Mouse (Mus musculus) neural tube, embryonic 10.5 days (tissue): ENCODE data around the gene Sptbn4.

Source experiments
- DNase-seq: peaks from one replicate; pipeline ENCODE4 v3.0.0-alpha.2; 2017; ENCODE audit warnings: low spot score; ENCODE audit errors: extremely low spot score

Gene Sptbn4

DNA sequence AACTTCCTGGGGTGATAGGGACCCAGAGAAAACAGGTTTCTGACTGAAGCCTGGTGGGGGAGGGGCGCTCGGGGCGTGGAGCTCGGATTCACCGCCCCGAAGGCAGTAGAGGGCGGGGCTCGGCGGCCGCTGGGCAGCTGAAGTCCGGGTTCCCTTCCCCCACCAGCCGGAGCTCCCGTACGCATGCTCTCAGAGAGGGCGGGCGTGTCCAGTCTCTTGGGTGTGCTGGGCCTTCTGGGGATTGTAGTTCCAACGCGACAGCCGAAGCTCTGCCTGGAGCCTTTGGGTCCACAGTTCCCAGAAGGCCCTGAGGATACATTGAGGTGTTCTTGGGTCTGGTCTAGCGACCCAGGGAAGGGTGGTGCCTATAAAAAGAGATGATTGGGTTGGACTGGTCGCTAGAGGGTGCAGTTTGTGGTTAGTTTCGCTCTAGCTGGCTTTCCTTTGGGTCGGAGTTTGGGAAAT is 27.0 kb upstream of the Sptbn4 start:
- peak; percentile 94 for DNase-seq

DNA sequence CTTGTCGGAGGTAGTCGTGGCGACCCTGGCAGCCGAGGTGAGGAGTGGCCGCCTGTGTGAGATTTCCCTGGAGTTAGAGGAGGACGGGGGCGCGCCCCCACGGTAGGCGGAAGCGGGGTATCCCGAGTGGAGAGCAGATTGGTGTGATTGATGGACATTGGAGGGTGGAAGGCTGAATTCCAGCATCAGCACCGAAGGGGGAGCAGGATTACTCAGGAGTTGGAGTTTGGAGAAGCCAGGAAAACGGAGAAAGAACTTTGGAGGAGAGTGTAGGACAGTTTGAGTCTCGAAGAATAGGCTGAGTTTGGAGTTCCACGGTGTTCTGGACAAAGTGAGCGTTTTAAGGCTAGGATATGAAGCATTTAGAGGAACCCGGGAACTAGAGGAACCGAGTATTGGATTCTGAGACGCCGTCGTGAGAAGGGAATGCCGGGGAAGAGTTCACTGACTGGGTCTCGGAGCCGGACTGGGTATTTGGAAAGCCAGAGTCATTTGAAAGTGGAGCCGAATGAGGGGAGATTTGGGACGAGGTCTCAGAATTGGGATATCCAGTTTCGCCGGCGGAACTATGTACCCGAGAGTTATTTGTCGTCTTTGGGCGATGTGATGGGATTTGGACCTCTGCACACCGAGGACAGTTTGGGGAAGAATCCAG is 26.5 kb upstream of the Sptbn4 start:
- no peak for DNase-seq

DNA sequence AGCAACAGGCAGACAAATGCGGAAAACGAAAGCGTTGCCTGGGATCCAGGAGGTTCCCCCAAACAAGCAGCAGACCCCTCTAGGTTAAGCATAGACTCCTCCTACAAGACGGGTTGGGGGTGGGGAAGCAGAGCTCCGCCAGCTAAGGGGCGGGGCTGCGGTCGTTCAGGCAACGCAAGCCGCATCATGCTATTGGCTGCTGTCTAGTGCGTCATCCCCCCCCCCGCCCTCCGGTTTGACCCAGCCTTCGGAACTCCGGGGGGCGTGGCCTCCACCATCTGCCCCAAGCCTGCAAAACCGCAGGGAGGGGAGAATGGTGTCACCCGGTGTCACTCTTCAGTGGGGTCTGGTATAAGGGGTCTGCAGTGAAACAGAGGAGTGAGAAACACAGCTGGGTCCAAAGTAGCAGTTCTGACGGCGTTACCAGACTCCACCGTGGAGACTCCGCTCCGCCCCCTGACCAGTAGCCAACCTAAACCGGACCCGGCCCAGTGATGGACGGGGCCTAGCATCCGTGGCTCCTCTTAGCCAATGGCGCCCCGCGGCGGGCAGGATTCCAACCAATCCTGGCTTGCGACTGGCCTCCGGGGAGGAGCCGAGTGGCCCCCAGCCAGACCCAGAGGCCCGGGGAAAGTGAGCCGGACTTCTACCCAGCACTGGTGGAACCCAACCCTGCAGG is 25.8 kb upstream of the Sptbn4 start, which contains the start of gene Sertad3:
TSS of gene Sertad3 (plus strand) at position 613 of the 679 bp plus-strand sequence.
- peak; percentile 99 for DNase-seq

DNA sequence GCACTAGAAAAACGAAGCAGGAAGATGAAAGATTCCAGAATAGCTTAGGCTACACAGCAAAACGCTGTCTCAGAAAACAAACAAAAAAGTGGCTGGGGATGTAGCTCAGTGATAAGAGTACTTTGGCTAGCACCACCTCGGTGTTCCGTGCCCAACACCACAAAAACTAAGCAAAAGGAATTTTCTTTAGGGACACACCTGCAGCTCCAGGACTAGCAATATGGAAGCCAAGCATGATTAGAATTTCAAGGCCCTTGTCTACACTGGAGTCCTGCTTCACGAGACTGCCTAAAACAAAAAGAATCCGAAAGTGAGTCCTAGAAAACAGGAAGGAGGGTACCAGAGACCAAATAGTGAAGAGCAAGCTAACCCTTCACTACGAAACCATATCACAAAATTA is 25.1 kb upstream of the Sptbn4 start:
- DNase-seq = no peak

DNA sequence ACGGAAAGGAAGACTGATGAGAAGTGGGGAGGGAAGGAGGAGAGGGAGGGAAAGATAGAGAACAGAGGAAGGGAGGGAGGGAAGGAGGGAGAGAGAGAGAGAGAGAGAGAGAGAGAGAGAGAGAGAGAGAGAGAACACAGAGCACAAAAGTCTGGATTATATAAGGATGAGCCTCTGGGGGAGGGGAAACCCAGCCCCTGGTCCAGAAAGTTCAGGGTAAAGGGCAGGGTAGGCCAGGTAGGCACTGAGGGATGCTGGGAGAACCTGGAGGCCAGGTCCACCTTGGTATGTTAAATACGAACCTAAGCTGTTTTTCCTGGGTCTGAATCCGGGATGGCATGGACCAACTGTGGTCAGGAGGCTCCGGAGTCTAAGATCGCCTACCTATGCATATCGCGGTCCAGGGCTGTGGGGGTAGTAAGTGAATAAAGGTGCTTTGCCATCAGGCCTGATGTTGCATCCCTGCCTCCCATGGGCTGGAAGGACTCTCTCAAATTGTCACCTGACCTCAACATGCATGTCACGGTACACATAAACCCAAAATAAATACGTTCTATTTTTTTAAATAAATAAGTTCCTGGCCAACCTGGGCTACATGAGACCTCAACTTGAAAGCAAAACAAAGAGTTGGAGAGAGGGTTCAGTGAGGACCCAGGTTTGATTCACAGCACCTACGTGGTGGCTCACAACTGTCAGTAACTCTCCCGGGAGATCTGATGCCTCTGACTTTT is 24.1 kb upstream of the Sptbn4 start:
- no peak for DNase-seq

DNA sequence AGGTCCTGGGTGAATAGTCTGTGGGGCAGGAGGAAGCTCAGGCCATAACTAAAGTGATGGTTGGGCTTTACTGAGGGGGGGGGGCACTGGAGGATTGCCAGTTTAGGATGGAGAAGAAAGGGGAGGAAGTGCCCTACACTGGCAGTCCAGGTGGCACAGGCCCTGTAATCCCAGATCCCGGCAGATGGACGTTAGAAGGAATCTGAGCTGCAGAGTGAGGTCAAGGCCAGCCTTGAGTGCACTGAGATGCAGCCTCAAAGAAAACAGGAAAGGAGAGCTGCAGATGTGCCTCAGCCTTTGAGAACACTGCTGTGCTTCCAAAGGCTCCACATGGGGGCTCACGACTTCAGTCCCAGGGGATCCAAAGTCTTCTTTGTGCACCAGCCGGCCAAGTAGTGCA is 20.2 kb upstream of the Sptbn4 start:
- DNase-seq = no peak

DNA sequence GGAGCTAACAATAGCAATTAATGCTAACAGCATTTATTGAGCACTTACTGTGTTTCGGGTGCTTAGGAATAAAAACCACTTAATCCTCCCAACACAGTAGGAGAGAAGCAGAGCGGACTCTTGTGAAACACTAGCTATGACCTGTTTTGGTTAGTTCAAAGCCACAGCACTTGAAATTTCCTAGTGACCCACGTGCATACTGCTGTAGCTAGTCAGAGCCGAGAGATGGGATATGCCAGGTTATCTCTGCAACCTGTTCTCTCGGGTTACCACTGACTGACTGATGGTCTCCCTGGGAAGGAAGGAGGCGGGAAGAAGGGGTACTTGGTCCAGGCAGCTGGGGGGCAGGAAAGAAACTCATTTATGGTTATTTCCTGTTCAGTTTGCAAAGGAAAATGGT is 13.0 kb upstream of the Sptbn4 start:
- no peak for DNase-seq

DNA sequence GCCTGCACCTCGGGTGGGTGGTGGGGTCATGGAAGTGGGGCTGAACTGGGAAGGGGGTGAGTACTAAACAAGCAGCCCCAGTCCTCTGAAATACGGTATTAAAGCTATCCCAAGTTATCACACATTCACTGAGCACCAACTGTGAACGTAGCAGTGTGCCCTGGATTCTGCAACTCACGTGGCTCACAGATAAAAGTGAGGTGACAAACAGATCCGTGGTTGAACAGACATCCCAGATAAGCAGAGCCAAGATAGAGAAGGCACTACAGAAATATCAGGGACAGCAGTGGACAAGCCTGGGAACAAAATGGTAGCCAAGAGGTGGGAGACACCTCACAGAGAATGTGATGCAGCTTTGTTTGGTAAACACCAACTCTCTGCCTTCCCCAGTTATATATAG is 12.2 kb upstream of the Sptbn4 start:
- DNase-seq = no peak

DNA sequence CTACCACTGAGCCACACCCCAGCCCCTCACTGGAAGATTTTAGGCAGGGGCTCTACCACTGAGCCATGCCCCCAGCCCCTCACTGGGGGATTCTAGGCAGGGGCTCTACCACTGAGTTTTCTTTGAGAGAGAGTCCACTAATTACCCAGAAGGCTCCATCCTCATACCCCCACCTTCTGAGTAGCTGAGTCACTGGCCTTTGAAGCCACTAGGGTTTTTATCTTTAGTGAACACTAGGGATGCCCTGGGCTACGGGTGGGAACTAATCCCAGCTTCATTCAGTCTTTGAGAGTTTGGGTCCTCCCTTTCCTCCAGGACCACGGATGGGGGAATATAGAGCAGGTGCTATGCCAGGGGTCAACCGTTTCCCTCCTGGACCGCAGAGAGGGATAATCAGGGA is 11.1 kb upstream of the Sptbn4 start:
- no peak for DNase-seq

DNA sequence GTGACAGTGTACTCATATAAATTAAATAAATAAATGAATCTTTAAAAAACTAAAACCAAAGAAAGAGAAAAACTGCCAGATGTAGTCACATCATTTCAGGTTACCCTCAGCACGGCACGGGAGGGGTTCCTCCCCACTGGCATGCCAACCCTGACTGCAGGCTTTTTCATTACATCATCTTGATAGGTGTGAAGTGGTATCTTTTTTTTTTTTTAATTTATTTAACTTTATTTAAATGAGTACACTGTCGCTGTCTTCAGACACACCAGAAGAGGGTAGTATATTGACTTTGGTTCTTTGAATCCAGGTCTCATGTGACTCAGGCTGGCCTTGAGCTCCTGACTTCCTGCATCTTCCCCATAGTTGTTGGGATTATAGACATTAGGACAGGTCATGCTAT is 7.8 kb upstream of the Sptbn4 start:
- no peak for DNase-seq

DNA sequence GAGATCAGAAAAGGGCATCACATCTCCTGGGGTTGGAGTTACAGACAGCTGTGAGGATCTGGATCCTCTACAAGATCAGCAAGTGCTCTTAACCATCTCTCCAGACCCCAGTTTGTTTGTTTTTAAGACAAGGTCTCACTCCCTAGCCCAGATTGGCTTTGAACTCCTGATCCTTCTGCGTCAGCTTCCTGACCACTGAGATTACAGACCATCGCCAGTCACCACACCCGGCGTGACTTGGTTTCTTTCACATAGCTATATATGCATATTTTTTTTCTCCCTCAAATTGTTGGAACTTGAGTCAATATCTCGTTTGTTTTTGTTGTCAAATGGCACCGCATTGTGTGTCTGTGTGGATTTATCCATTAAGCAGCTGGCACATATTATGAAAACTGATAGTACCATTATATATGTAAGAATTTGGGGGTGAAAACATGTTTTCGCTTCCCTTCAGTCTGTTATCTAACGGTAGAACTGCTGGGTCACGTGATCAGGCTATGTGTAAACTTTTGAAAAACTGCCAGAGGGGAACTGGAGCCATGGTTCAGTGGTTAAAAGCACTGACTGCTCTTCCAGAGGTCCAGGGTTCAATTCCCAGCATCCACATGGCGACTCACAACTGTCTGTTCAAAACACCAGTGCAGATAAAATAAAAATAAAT is 7.1 kb upstream of the Sptbn4 start:
- no peak for DNase-seq

DNA sequence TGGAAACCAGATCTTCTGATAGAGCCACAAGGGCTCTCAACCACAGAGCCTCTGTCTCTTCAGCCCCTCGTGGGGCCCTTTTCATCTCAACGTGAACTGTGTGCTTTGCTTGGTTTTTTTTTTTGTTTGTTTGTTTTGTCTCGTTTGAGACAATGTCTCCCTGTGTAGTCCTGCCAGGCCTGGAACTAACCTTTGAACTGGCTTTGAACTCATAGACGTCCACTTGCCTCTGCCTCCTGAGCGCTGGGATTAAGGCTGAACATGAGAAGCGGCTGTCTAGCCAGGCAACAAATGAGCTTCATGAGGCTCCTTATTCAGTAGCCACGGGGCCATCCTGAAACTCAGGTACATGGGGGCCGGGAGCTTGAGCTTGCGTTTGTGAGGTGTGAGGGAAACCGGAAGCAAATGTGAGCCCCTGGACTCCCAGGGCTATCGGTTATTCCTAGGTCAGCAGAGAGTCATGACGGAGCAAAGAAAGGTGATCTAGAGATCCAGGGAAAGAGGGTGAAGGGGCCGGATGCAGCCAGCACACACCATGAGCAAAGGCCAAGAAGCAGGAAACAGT is 4.8 kb upstream of the Sptbn4 start:
- no peak for DNase-seq

DNA sequence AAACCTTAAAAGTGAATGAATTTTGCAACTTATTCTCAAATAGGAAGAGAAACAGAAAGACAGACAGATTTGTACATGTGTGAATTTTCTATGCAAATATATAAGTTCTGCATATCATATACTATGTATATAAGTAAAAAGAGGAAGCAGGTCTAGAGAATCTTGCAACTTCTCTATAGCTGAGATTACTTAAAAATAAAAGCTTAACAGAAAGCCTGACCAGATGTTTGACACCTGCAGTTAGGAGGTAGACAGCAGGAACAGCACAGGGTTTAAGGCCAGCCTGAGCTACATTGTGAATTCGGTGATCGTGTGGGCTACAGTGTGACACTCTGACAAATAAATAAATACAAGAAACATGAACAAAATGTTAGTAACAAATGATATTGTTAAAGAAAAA is 3.9 kb upstream of the Sptbn4 start:
- DNase-seq = no peak

DNA sequence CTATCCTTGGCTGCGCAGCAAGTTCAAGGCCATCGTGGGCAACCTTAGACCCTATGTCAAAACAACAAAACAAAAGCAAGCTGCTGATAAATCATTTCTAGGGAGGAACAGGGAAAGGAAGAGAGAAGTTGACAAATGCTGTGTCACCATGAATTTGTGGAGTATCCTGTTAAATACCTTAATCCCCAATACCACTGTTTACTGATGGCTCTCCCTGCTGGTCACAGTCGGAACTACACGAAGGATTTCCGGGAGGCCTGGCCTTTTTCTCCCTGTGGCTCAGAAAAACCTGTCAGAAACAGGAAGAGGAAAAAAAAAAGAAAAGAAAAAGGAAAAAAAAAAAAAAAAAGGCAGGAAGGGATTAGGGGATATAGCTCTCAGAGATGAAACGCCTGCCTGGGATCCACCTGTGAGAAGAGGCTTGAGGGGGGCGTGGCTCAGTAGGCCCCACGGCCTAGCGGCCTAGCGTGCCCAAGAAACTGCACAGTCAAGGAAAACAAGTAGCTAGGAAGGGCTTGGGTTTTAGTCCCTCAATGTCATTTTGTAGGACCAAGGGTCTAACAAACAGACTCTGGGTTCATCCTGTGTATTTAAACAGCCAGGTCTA is 1.9 kb upstream of the Sptbn4 start:
- peak; percentile 36 for DNase-seq

DNA sequence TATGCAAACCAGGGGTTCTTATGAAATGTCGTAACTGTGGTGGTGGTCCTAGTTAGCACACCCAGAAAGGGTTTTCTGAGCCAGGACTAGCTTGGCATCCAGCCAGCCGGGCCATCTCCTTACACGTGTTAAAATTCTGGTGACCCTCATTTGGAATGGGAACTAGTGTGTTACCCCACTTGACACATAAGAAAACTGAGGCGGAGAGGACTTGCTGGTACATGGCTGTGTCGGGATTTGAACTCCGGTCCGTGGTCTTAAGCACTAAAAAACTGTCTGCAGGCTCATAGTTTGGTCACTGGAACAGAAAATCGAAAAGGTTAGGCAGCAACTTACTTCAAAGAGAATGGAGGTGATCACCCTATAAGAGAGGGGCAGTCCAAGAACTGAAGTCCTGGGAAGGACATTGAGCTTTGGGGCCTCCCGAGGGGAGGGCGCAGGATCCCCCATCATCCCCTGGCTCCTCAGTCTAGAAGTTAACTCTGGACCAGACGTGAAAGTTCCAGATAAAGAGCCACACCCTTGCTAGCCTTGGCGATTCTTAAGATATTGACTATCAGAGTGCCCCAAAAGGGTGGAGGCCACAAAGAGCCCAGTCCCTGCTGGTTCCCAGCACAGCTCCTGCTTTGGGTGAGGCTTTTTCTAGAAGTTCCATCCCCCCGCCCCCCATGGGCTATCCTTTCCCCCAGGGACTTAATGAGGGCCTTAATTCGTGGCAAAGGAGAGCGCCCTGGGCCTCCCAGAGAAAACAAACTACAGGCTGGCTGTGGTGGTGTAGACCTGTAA is 1.1 kb upstream of the Sptbn4 start:
- DNase-seq = no peak

DNA sequence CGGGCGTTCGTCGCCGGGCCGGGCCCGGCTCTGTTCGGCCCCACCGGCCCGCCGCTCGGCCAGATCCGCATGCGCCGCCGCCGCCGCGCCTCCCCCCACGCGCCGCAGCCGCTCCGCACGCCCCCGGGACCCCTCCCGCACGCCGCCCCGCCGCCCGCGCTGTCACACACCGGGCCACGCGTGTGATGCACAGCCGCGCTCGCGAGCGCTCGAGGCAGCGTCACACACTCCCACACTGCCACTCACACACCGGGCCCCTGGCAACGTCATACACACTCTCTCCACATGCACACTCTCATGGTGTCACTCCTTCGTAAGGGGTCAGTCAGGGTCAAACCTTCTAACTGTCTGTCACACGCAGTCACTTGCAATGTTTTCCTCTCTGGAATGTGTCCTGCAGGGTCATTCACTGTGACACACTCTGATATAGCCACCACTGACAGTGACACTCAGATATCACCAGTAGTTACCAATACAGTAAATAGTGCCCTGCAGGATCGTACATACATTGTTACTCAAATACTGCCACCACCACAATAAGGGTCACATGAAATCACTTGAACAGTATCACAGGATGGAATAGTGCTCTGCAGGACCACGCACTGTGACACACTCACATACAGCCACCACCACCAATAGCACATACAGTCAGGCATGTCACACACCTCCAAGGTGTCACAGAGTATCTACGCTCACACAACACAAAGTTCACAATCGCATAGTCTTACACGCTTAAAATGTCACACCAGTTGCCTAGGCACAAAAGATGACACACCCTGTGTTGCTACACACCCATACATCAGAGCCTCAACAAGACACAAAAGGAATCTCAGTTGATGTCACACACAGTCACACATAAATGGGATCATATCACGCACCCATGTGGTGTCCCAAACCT is 716 bp downstream of the Sptbn4 start:
- DNase-seq = peak; percentile 37

DNA sequence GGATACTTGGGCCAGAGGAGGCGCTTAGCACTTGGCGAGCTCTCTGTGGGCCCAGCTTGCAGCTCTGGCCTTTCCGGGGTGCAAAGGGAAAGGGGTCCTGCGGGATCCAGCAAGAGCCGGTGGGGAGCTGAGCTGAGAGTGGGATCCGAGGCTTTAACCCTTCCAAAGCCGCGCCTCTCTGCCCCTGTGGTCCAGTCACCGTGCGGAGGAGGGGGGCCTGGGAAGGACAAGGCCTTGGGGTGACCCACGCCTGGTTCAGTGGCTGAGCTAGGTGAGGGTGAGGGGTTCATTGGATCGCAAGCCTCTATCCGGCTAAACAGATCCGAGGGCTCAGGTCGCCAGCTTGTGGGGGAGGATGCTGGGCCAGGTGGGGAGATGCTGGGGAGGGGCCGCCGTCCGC is 1.4 kb downstream of the Sptbn4 start:
- peak; percentile 30 for DNase-seq

DNA sequence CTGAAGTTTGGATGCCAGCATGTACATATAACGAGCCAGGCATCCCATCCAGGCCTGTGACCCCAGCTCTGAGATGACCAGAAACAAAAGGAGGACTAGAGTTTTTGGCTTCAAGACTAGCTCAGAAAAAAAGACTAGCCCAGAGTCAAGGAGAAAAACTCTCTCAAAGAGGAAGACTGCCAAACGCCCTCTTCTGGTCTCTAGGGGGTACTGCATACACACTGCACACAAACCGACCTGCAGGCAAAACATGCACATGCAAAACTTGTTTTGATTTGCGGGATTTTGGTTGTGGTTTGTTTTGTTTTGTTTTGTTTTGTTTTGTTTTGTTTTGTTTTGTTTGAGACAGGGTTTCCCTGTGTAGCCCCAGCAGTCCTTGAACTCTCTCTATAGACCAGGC is 7.5 kb downstream of the Sptbn4 start:
- DNase-seq = no peak

DNA sequence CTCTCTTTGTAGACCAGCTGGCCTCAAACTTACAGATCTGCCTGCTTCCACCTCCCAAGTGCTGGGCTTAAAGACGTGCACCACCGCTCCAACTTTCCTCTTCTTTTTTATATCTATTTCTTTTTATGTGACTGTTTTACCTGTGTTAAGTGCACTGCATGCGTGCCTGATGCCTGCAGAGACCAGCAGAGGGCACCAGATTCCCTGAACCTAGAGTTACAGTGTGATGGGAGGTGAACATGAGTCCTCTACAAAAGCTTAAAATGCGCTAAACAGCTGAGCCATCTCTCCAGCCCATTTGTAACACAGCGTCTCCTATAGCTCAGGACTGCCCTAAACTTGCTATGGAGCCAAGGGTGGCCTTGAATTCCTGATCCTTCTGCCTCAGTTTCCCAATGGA is 9.9 kb downstream of the Sptbn4 start:
- no peak for DNase-seq
